Mouse (Mus musculus) lung, postnatal 0 days (tissue): ENCODE data around the gene Epm2aip1. TPM values are rescaled to one million over a fixed set of nuclear protein-coding genes. Genes with fewer than 3 reads are reported as not detected.

ENCODE experiments used
- ATAC-seq: fragments of 200-750 bp; cut with Nextera tagmentation; 2 replicates; pipeline ENCODE4 v1.8.0; 2017; ENCODE audit warnings: moderate library complexity
- DNase-seq: peaks from one replicate; pipeline ENCODE4 v3.0.0-alpha.2; 2016; ENCODE audit warnings: low spot score
- H3K27ac ChIP-seq: fragments of 300-500 bp; sonication (generic); 2 replicates; pipeline ENCODE4 v1.5.1; 2014; ENCODE audit warnings: antibody characterized with exemption, mild to moderate bottlenecking, low read length, mixed read lengths
- H3K27me3 ChIP-seq: fragments of 300-500 bp; sonication (generic); replicated peaks from 2 replicates; pipeline ENCODE4 v1.6.1; 2014; ENCODE audit warnings: low read length, mixed read lengths; ENCODE audit not compliant: insufficient read depth
- H3K36me3 ChIP-seq: fragments of 300-500 bp; sonication (generic); 2 replicates; pipeline ENCODE4 v1.6.1; 2014; ENCODE audit warnings: low read length, mixed read lengths; ENCODE audit not compliant: insufficient read depth
- H3K4me1 ChIP-seq: fragments of 300-500 bp; sonication (generic); 2 replicates; pipeline ENCODE4 v1.6.1; 2014; ENCODE audit warnings: antibody characterized with exemption, low read depth, low read length, mixed read lengths; ENCODE audit not compliant: insufficient read depth
- H3K4me2 ChIP-seq: fragments of 300-500 bp; sonication (generic); replicated peaks from 2 replicates; pipeline ENCODE4 v1.6.1; 2014; ENCODE audit warnings: low read depth, mild to moderate bottlenecking, low read length, moderate library complexity, mixed read lengths
- H3K4me3 ChIP-seq: fragments of 300-500 bp; sonication (generic); 2 replicates; pipeline ENCODE4 v1.5.1; 2014; ENCODE audit warnings: low read depth, low read length
- H3K9ac ChIP-seq: fragments of 300-500 bp; sonication (generic); replicated peaks from 2 replicates; pipeline ENCODE4 v1.6.1; 2014; ENCODE audit warnings: low read depth, mild to moderate bottlenecking
- H3K9me3 ChIP-seq: fragments of 300-500 bp; sonication (generic); 2 replicates; pipeline ENCODE4 v1.6.1; 2016; ENCODE audit warnings: low read length, mixed read lengths
- CTCF ChIP-seq: IDR thresholded peaks from 2 replicates; pipeline ENCODE4 v1.5.1; 2016; ENCODE audit warnings: antibody characterized with exemption, mild to moderate bottlenecking
- EP300 ChIP-seq: IDR thresholded peaks from 2 replicates; pipeline ENCODE4 v1.6.1; 2016; ENCODE audit warnings: antibody characterized with exemption, mild to moderate bottlenecking, control low read depth
- WGBS: fragments of 180-500 bp; shearing (Covaris S2); extraction: QIAGEN DNeasy Blood & Tissue Kit; methylation state at CpG from one replicate; pipeline ENCODE4 v1.1.7; 2014; 5-methylcytosine and 5-hydroxymethylcytosine counted together
- polyA plus RNA-seq: library from polyadenylated mRNA; unstranded; fragments of >200 nt; fragmentation: Nextera tagmentation; extraction: Ambion mirVana; gene quantifications from 2 replicates; pipeline ENCODE4 v1.2.1, GENCODE M21; 2015

Epm2aip1 gene
- polyA plus RNA-seq, 1 experiment from 2014 or later: 10.5 TPM

GRCm38 (mm10) chr9:111289832-111290339 is 18.2 kb downstream of the Epm2aip1 start:
- DNase-seq (peak; percentile 92), ATAC-seq (peak; percentile 89)
- H3K9me3 ChIP-seq: no peaks in the 10 kb centered on the region
- H3K4me2 ChIP-seq: peak overlapping the region; percentile 46
- H3K27me3 ChIP-seq: no peaks in the 10 kb centered on the region
- H3K9ac ChIP-seq: no peak overlapping the region
- H3K27ac ChIP-seq: no peak overlapping the region; the same call in 1 of the 2 replicates
- 14% methylated on average over 21 of the region's 21 CpGs for WGBS
- peak overlapping the region; percentile 11; the same call in 1 of the 2 replicates for H3K4me3 ChIP-seq
- H3K4me1 ChIP-seq: no peaks in the 10 kb centered on the region
- TF ChIP-seq CTCF: peak; percentile 100
- TF ChIP-seq EP300: 0 out of 2 replicates have a peak, but pooled peaks have one; percentile 13
- H3K36me3 ChIP-seq: no peaks in the 10 kb centered on the region

DNA sequence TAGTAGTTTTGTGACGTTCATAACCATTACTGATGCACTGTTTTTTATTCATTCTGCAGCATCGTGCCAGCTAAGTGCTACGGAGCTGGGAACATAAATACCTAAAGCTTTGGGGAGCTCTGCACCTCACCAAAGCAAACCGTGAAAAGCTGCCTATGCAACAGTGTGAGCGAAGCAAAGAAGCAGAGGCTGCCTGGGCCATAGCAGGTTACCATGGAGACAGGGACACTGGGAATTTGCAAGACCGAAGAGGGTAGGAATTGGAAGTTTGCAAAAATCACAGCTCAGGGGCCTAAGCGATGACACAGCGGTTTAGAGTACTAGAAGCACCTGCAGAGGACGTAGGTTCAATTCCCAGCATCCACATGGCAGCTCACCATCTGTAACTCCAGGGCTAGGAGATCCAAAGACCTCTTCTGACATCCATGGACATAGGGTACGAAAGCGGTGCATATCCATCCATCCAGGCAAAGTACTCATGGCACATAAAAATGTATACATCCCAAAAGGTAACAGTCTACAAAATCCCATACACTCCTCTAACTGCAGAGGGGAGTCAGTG is 18.9 kb downstream of the Epm2aip1 start:
- WGBS: 68% methylated on average over 11 of the region's 11 CpGs
- no peak overlapping the region for H3K4me2 ChIP-seq
- TF ChIP-seq CTCF (no peak), EP300 (no peak)
- no peak overlapping the region for H3K9ac ChIP-seq
- H3K27ac ChIP-seq: no peak overlapping the region
- H3K36me3 ChIP-seq: no peaks in the 10 kb centered on the region
- no peak for ATAC-seq
- H3K9me3 ChIP-seq: no peaks in the 10 kb centered on the region
- no peaks in the 10 kb centered on the region for H3K4me1 ChIP-seq
- DNase-seq: no peak
- H3K4me3 ChIP-seq: no peak overlapping the region
- H3K27me3 ChIP-seq: no peaks in the 10 kb centered on the region

DNA sequence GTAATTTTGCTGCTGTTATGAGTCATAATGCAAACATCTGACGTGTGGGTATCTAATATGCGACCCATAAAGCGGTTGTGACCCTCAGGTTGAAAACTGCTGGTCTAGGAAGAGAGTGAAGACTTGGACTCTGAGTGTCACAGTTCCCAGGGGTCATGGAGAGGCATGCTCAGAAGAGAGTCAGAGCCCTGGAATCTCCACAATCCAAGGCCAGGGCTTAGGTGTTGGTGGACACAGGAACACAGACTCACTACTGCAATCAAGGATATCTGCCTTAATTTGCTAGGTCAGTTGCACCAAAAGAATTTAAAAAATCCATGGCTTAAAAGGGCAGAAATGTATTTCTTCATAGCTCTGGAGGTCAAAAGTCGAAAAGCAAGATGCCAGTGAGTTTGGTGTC is 21.5 kb downstream of the Epm2aip1 start:
- no peaks in the 10 kb centered on the region; the same call in 1 of the 2 replicates for H3K4me1 ChIP-seq
- H3K27ac ChIP-seq: no peak overlapping the region
- 74% methylated on average over 4 of the region's 4 CpGs for WGBS
- H3K9ac ChIP-seq: no peak overlapping the region
- no peak overlapping the region for H3K4me3 ChIP-seq
- no peak for ATAC-seq
- no peak overlapping the region for H3K4me2 ChIP-seq
- no peaks in the 10 kb centered on the region for H3K36me3 ChIP-seq
- H3K9me3 ChIP-seq: no peaks in the 10 kb centered on the region
- no peak for DNase-seq
- TF ChIP-seq EP300 (no peak), CTCF (no peak)
- no peaks in the 10 kb centered on the region for H3K27me3 ChIP-seq

GRCm38 (mm10) chr9:111294911-111295310 is 23.2 kb downstream of the Epm2aip1 start:
- 91% methylated on average over 6 of the region's 6 CpGs for WGBS
- Histone ChIP-seq H3K27me3 (no peaks in the 10 kb centered on the region), H3K9ac (no peak overlapping the region), H3K4me1 (no peaks in the 10 kb centered on the region; the same call in 1 of the 2 replicates), H3K4me2 (no peak overlapping the region), H3K9me3 (no peaks in the 10 kb centered on the region), H3K4me3 (no peak overlapping the region), H3K27ac (no peak overlapping the region), H3K36me3 (no peaks in the 10 kb centered on the region)
- no peak for DNase-seq
- TF ChIP-seq EP300: no peak
- no peak for TF ChIP-seq CTCF
- no peak for ATAC-seq

GRCm38 (mm10) chr9:111295323-111295722 is 23.6 kb downstream of the Epm2aip1 start:
- no peak for DNase-seq
- no peak for ATAC-seq
- H3K27ac ChIP-seq: no peak overlapping the region
- H3K9ac ChIP-seq: no peak overlapping the region
- no peak overlapping the region for H3K4me3 ChIP-seq
- 82% methylated on average over 2 of the region's 2 CpGs for whole genome bisulfite sequencing
- H3K9me3 ChIP-seq: no peaks in the 10 kb centered on the region
- H3K4me2 ChIP-seq: no peak overlapping the region
- no peaks in the 10 kb centered on the region for H3K36me3 ChIP-seq
- no peak for TF ChIP-seq EP300
- no peak for TF ChIP-seq CTCF
- H3K4me1 ChIP-seq: no peaks in the 10 kb centered on the region; the same call in 1 of the 2 replicates
- H3K27me3 ChIP-seq: no peaks in the 10 kb centered on the region

DNA sequence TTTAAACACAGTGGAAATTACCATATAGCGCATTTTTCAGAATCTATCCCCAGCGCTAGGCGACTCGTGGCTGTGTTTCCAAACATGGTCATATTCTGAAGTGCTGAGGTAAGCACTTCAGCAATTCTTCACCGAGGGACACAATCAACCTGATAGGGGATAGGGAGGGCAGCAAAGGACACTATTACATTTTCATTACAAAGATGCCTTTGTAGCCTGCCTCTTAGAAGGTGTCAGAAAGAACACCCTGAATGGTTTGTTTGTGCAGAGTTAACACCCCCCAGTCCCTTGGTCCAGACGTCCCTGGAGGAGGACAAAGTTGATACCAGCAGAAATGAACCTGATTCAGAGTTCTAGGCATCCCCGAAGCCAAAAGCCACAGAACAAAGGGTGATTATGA is 24.7 kb downstream of the Epm2aip1 start:
- Histone ChIP-seq H3K4me1 (no peaks in the 10 kb centered on the region; the same call in 1 of the 2 replicates), H3K4me2 (no peak overlapping the region), H3K9me3 (no peaks in the 10 kb centered on the region), H3K36me3 (no peaks in the 10 kb centered on the region), H3K9ac (no peak overlapping the region), H3K27ac (no peak overlapping the region), H3K27me3 (no peaks in the 10 kb centered on the region), H3K4me3 (no peak overlapping the region)
- DNase-seq: no peak
- no peak for ATAC-seq
- 45% methylated on average over 7 of the region's 7 CpGs for WGBS
- TF ChIP-seq CTCF (no peak), EP300 (no peak)
